Mouse (Mus musculus): ENCODE data around the gene Cnot1. TPM values are rescaled to one million over a fixed set of nuclear protein-coding genes. Genes with fewer than 3 reads are reported as not detected.

Gene Cnot1
- polyA plus RNA-seq (2017; shearing (Covaris generic)), result 164 TPM

GRCm38 (mm10) chr8:95807331-95807843 is at the start of gene Cnot1:
Gene Cnot1, minus strand, starts transcription at chr8:95807464.

GRCm38 (mm10) chr8:95853102-95853843 is 46.0 kb upstream of the Cnot1 start, which contains the start of gene Slc38a7:
Gene Slc38a7, minus strand, starts transcription at chr8:95853539.

GRCm38 (mm10) chr8:95825162-95825561 is 17.9 kb upstream of the Cnot1 start, which contains the start of gene Sap18b:
Gene Sap18b, plus strand, starts transcription at chr8:95825346.

DNA sequence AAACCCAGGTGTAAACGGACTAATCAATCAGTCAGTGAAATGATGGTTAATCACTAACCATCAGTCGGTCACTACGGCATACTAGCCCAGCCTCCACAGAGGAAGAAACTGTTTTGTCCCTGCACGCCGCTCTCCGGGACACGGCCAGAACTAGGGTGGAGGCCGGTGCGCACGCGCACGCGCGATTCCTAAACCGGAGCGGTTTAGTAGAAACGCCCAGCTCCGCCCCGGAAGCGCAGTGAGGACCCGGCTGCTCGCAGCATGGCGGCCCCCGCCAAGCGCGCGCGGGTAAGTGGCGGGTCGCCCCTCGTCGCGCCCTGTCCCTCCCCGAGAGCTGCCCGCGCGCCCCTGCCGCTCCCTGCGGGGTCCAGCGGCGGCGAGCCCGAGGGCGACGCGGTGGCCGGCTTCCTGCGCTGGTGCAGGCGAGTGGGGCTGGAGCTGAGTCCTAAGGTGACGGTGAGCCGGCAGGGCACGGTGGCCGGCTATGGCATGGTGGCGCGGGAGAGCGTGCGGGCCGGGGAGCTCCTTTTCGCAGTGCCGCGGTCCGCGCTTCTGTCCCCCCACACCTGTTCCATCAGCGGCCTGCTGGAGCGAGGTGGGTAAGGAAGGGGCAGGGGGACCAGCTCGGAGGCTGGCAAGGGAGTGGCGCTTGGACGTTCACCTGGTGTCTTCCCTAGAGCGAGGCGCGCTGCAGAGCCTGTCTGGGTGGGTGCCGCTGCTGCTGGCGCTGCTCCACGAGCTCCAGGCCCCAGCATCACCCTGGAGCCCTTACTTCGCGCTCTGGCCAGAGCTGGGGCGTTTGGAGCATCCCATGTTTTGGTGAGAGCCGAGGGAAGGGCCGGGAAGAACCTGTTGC is 91.4 kb downstream of the Cnot1 start, which contains the start of gene Setd6:
Gene Setd6, plus strand, starts transcription at position 206 of the 856 bp plus-strand sequence.

GRCm38 (mm10) chr8:95676631-95677030 is 130.6 kb downstream of the Cnot1 start, which contains the start of gene Ndrg4:
Gene Ndrg4, plus strand, starts transcription at chr8:95676980.

Other genes with a start within 250 kb of the Cnot1 start
- not detected for gene Prss54, start 231.1 kb downstream of the Cnot1 start, polyA plus RNA-seq (2017; shearing (Covaris generic))
- gene Gins3, start 174.0 kb downstream of the Cnot1 start, polyA plus RNA-seq (2017; shearing (Covaris generic)), result 14.4 TPM
- gene Ndrg4, start 130.5 kb downstream of the Cnot1 start, polyA plus RNA-seq (2017; shearing (Covaris generic)), result 1.8 TPM
- gene Setd6, start 91.6 kb downstream of the Cnot1 start, polyA plus RNA-seq (2017; shearing (Covaris generic)), result 6.3 TPM
- gene Sap18b, start 17.9 kb upstream of the Cnot1 start, polyA plus RNA-seq (2017; shearing (Covaris generic)), result 213 TPM
- gene Slc38a7, start 46.1 kb upstream of the Cnot1 start, polyA plus RNA-seq (2017; shearing (Covaris generic)), result 19.6 TPM
- 139 TPM for gene Got2, start 81.1 kb upstream of the Cnot1 start, polyA plus RNA-seq (2017; shearing (Covaris generic))